Mouse (Mus musculus): ENCODE data around the gene Rab37. TPM values are rescaled to one million over a fixed set of nuclear protein-coding genes. Genes with fewer than 3 reads are reported as not detected.

Rab37 gene
- polyA plus RNA-seq, 1 experiment: 0.02 TPM

DNA sequence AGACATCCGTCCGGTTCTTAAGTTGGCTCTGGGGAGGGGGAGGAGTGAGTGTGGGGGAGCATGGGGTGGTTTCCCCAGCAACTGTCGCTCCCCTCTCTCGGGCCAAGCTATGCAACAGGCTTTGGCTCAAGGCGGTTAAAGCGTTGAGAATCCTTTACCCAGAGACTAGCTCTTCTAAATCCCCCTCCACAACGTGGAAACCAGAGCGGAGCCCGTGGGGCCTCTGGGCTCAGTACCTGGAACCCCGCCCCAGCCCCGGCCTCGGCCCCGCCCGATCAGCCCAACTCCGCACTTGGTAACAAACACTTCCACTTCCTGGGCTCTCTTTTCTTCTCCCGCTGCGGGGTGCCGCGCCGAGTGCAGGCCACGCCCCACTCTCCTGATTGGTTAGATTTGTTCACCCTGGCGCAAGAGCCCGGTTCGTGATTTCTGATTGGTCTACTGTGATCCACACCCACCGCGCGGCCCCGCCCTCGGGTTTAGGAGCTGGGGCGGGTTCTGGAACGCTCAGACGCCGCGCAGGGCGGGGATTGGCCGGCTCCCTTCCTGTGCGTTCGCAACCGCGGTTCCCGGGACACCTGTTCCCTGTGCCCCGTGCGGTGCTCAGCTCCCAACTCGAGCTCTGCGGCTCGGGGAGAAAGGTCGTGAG lies 71.7 kb downstream of the Rab37 start, which contains the start of gene Slc9a3r1:
Slc9a3r1 (plus strand) TSS at position 510 of the 649 bp plus-strand sequence.
- peak within 1 kb of the TSS; percentile 12 for H3ac ChIP-seq (ENCODE audit: control insufficient read depth, insufficient read length)
- H3K4me3 ChIP-seq: peak within 1 kb of the TSS; percentile 67
- peak within 1 kb of the TSS; percentile 95 for H3K4me2 ChIP-seq (ENCODE audit: low read depth)
- peaks cover 8% of the 10 kb centered on the region for H3K79me2 ChIP-seq (ENCODE audit: control insufficient read depth, insufficient read depth)
- peak; percentile 86 for TF ChIP-seq POLR2A (IDR thresholded peaks at IDR 0.05; ENCODE audit: insufficient read length, low read depth)
- no peak for TF ChIP-seq USF1 (IDR thresholded peaks at IDR 0.05; ENCODE audit: low read depth)
- peak in 2 of 3 experiments; percentile 60 to 79 for TF ChIP-seq MYOG (IDR thresholded peaks at IDR 0.05; ENCODE audit: control insufficient read depth in 1 of 3, insufficient read depth in 1 of 3, insufficient read length in 2 of 3, low read depth in 2 of 3)
- TF ChIP-seq E2F4 (IDR thresholded peaks at IDR 0.05; ENCODE audit: insufficient read depth): no peak
- peak in 2 of 3 experiments; percentile 60 to 76 for TF ChIP-seq MYOD1 (IDR thresholded peaks at IDR 0.05; ENCODE audit: control insufficient read depth in 1 of 3, insufficient read length in 2 of 3, low read depth in 2 of 3)
- no peak for TF ChIP-seq SRF (IDR thresholded peaks at IDR 0.05; ENCODE audit: control insufficient read depth, insufficient read length, low read depth)
- TF ChIP-seq MAX (IDR thresholded peaks at IDR 0.05; ENCODE audit: low read depth): no peak
- TF ChIP-seq POLR2AphosphoS2 (IDR thresholded peaks at IDR 0.05; ENCODE audit: insufficient read length, low read depth): peak; percentile 87
- no peak for TF ChIP-seq TCF12 (IDR thresholded peaks at IDR 0.05; ENCODE audit: insufficient read depth, poor library complexity, severe bottlenecking)
- no peaks in the 10 kb centered on the region for H3K27me3 ChIP-seq (ENCODE audit: control insufficient read depth, insufficient read depth, insufficient read length)
- H3K36me3 ChIP-seq (ENCODE audit: control insufficient read depth, insufficient read depth): no peaks in the 10 kb centered on the region

DNA sequence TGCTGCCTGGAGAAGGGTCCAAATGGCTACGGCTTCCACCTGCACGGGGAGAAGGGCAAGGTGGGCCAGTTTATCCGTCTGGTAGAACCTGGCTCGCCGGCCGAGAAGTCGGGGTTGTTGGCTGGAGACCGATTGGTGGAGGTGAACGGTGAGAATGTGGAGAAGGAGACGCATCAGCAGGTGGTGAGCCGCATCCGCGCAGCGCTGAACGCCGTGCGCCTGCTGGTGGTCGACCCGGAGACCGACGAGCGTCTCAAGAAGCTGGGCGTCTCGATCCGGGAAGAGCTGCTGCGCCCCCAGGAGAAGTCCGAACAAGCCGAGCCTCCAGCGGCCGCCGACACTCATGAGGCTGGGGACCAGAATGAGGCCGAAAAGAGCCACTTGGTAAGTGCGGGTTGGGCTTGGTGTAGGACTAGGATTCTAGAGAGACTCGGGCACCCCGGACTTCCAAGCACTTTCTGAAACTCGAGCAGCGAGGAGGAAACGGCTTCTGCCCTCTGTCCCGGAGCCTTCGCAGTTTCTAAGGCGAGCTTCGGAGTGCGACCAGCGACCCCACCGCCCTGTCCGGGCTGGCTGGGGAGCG lies 72.4 kb downstream of the Rab37 start:
- H3K36me3 ChIP-seq (ENCODE audit: control insufficient read depth, insufficient read depth): no peaks in the 10 kb centered on the region
- no peaks in the 10 kb centered on the region for H3K27me3 ChIP-seq (ENCODE audit: control insufficient read depth, insufficient read depth, insufficient read length)
- no peak for TF ChIP-seq CEBPB (IDR thresholded peaks at IDR 0.05; ENCODE audit: insufficient read depth, poor library complexity, severe bottlenecking)
- no peak for TF ChIP-seq TCF3 (IDR thresholded peaks at IDR 0.05; ENCODE audit: insufficient read length, low read depth)
- no peak for TF ChIP-seq POLR2A (IDR thresholded peaks at IDR 0.05; ENCODE audit: insufficient read length, low read depth)
- H3K4me3 ChIP-seq: peak overlapping the region; percentile 67
- H3ac ChIP-seq (ENCODE audit: control insufficient read depth, insufficient read length): peak overlapping the region; percentile 12
- peaks cover 8% of the 10 kb centered on the region for H3K79me2 ChIP-seq (ENCODE audit: control insufficient read depth, insufficient read depth)
- H3K4me2 ChIP-seq (ENCODE audit: low read depth): peak overlapping the region; percentile 95

DNA sequence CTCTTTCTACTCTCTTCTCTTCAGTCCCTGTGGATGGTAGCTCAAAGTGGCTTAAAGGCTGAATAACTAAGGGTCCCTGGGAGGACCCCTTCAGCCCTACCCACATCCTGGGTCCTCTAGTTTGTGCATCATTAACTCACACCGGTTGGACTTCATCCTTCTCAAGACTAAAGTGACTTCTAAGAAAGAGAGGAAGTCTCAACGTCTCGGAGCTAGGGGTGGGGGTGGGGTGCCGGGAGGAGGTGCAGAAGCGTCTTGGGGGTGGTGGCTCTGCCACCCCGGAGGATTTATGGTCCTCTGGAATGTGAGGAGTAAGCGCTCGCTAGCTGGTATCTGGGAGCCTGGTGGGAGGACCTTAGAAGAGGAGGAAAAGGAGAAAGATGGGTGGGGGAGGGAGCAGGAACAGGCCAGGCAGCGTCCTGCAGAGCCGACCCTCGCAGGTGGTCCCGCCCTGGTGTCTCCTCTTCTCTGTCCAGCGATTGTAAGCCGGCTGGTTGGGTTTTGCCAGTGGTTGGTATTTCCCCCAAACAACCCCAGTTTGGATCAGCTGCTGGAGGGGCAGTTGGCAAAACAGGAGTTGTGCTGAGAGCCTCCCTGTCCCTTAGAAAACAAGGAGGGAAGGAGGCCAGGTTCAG lies 73.2 kb downstream of the Rab37 start:
- Histone ChIP-seq H3K79me2 (ENCODE audit: control insufficient read depth, insufficient read depth) (peaks cover 8% of the 10 kb centered on the region), H3K4me3 (peak overlapping the region; percentile 67), H3K4me2 (ENCODE audit: low read depth) (peak overlapping the region; percentile 95), H3K27me3 (ENCODE audit: control insufficient read depth, insufficient read depth, insufficient read length) (no peaks in the 10 kb centered on the region), H3K36me3 (ENCODE audit: control insufficient read depth, insufficient read depth) (no peaks in the 10 kb centered on the region), H3ac (ENCODE audit: control insufficient read depth, insufficient read length) (peak overlapping the region; percentile 12)
- no peak for TF ChIP-seq POLR2AphosphoS2 (IDR thresholded peaks at IDR 0.05; ENCODE audit: insufficient read length, low read depth)
- no peak for TF ChIP-seq E2F4 (IDR thresholded peaks at IDR 0.05; ENCODE audit: insufficient read depth)
- no peak for TF ChIP-seq TCF3 (IDR thresholded peaks at IDR 0.05; ENCODE audit: insufficient read length, low read depth)
- no peak for TF ChIP-seq MYOD1 (IDR thresholded peaks at IDR 0.05; ENCODE audit: control insufficient read depth in 1 of 3, insufficient read length in 2 of 3, low read depth in 2 of 3)
- no peak for TF ChIP-seq USF1 (IDR thresholded peaks at IDR 0.05; ENCODE audit: low read depth)
- TF ChIP-seq TCF12 (IDR thresholded peaks at IDR 0.05; ENCODE audit: insufficient read depth, poor library complexity, severe bottlenecking): no peak
- TF ChIP-seq MAX (IDR thresholded peaks at IDR 0.05; ENCODE audit: low read depth): no peak
- no peak for TF ChIP-seq CEBPB (IDR thresholded peaks at IDR 0.05; ENCODE audit: insufficient read depth, poor library complexity, severe bottlenecking)
- TF ChIP-seq MYOG (IDR thresholded peaks at IDR 0.05; ENCODE audit: control insufficient read depth in 1 of 3, insufficient read depth in 1 of 3, insufficient read length in 2 of 3, low read depth in 2 of 3): no peak
- TF ChIP-seq POLR2A (IDR thresholded peaks at IDR 0.05; ENCODE audit: insufficient read length, low read depth): no peak
- TF ChIP-seq SRF (IDR thresholded peaks at IDR 0.05; ENCODE audit: control insufficient read depth, insufficient read length, low read depth): no peak
- no peak for TF ChIP-seq REST (IDR thresholded peaks at IDR 0.05; ENCODE audit: insufficient read depth, insufficient read length)

DNA sequence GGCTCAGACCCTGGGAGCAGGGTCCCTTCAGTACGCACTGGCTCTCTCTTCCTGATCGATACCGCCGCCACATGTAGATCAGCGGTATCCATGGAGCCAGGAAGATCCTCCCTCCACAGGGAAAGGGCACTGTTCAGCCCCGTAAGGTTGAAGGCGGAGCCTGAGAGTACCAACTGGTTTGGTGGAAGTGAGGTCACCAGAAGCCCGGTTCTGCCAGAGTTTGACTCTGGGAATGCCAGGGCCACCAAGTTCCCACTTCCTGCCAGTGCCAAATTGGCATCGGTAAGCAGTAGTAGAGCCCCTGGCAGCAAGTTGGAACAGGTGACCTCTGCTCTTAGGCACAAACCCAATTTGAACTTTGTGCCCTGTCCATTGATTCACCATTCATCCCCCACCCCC lies 73.7 kb downstream of the Rab37 start:
- Histone ChIP-seq H3ac (ENCODE audit: control insufficient read depth, insufficient read length) (no peak overlapping the region), H3K27me3 (ENCODE audit: control insufficient read depth, insufficient read depth, insufficient read length) (no peaks in the 10 kb centered on the region), H3K4me3 (peak overlapping the region; percentile 67), H3K4me2 (ENCODE audit: low read depth) (peak overlapping the region; percentile 95), H3K79me2 (ENCODE audit: control insufficient read depth, insufficient read depth) (peaks cover 8% of the 10 kb centered on the region), H3K36me3 (ENCODE audit: control insufficient read depth, insufficient read depth) (no peaks in the 10 kb centered on the region)
- TF ChIP-seq MAX (IDR thresholded peaks at IDR 0.05; ENCODE audit: low read depth): no peak
- no peak for TF ChIP-seq MYOG (IDR thresholded peaks at IDR 0.05; ENCODE audit: control insufficient read depth in 1 of 3, insufficient read depth in 1 of 3, insufficient read length in 2 of 3, low read depth in 2 of 3)
- TF ChIP-seq CEBPB (IDR thresholded peaks at IDR 0.05; ENCODE audit: insufficient read depth, poor library complexity, severe bottlenecking): no peak
- TF ChIP-seq TCF12 (IDR thresholded peaks at IDR 0.05; ENCODE audit: insufficient read depth, poor library complexity, severe bottlenecking): no peak
- TF ChIP-seq REST (IDR thresholded peaks at IDR 0.05; ENCODE audit: insufficient read depth, insufficient read length): no peak
- TF ChIP-seq POLR2AphosphoS2 (IDR thresholded peaks at IDR 0.05; ENCODE audit: insufficient read length, low read depth): no peak
- TF ChIP-seq POLR2A (IDR thresholded peaks at IDR 0.05; ENCODE audit: insufficient read length, low read depth): peak; percentile 37

Measured in myocyte (in vitro differentiated cells).